Mouse (Mus musculus): ENCODE results near the gene Cd209b.

The Cd209b gene

GRCm38 (mm10) chr8:3926744-3927143 lies at the start of gene Cd209b:
TSS of gene Cd209b (minus strand) at chr8:3926844.
- no peak for DNase-seq (ENCODE audit: low spot score in 2 of 2)

DNA sequence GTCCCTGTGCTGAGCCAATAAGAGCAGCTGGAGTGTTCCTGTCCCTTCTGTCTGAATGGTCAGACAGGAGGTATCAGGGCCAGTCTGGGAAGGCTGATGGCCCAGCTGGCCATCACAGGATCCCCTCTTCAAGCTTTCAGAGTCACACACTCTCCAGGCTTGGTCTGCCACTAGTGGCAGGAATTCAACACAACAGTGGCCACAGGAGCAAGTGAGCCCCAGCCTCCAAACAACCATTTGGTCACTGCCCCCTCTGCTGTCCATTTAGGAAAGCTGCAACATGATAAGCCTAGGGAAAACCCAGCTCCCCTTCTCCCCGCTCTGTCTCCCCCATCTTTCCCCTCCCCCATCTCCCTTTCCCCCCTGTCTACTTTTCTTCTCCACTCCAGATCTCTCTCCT lies 29.4 kb upstream of the Cd209b start:
- DNase-seq (ENCODE audit: low spot score in 2 of 2), result peak; percentile 18 to 31

- no peak for DNase-seq (ENCODE audit: low spot score in 2 of 2)
These were observed 28.0 kb upstream of the Cd209b start, which contains the start of gene Cd209c for GRCm38 (mm10) chr8:3954646-3955045. TSS of gene Cd209c (minus strand) at chr8:3954746.

DNA sequence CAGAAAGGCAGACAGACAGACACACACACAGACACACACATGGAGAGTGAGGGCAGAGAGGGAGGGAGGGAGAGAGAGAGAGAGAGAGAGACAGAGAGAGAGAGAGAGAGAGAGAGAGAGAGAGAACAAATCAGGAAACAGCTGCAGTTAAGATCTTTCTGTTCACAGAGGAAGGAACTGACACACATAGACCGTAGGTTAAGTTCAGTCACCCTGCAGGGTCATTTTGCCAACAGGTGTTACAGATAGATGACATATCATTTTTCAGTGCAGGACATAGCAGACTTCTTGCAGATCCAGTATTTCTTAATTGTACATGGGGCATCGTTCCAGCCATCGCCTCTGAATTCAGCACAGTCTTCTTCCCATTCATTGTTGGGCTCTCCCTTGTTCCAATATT lies 13.4 kb upstream of the Cd209b start:
- no peak for DNase-seq (ENCODE audit: low spot score in 2 of 2)

DNA sequence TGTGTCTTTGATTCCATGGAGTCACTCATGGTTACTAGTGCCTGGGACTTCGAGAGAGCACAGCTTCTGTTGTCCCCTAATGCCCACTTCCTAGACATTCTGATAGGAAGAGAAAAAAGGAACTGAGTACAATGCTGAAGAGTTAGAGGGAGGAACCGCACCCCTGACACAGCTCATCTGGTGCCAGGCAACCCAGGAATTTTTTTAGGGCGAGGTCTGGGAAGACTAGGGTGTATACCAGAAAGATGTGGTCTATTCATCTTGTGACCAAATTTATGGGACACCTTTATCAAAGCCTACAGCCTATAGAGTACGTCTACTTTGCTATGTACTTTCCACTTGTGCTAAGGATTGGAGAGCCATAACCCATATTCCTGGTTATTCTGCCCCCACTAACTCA lies 48.2 kb downstream of the Cd209b start, which contains the start of gene Cd209d:
Gene Cd209d, minus strand, starts transcription at position 101 of the 400 bp plus-strand sequence.
- no peak for DNase-seq (ENCODE audit: low spot score in 2 of 2)

- DNase-seq (ENCODE audit: low spot score in 2 of 2), result no peak
These were observed 50.5 kb downstream of the Cd209b start for GRCm38 (mm10) chr8:3876121-3876520.

All from heart, adult 9 months (tissue).